Mouse (Mus musculus) MEL (cell line): ENCODE measurements at regions not wholly inside any gene's neighbourhood (a gene's known extent, or its start where the extent isn't known, plus 50 kb on each side); places are given as distances from the start of the nearest gene placed in this dataset.

Experiments used
- CTCF ChIP-seq, 3 experiments: IDR thresholded peaks in 2 of 3; conservative IDR thresholded peaks in 1 of 3; 2 replicates each; pipeline ENCODE4 v1.5.1; 2011 to 2012; ENCODE audit warnings: low read length in 3 of 3, low read depth in 2 of 3, mild to moderate bottlenecking in 2 of 3, improper control_type of control experiment in 1 of 3, inconsistent platforms in 1 of 3, mixed read lengths in 1 of 3, moderate library complexity in 1 of 3; ENCODE audit not compliant: control insufficient read depth in 1 of 3, insufficient read depth in 1 of 3, poor library complexity in 1 of 3, severe bottlenecking in 1 of 3
- POLR2A ChIP-seq, 2 experiments: IDR thresholded peaks; 2 replicates each; pipeline ENCODE4 v1.6.1; 2011 to 2012; ENCODE audit warnings: low read length in 2 of 2, mild to moderate bottlenecking in 2 of 2, control low read depth in 1 of 2, improper control_type of control experiment in 1 of 2, low read depth in 1 of 2, moderate library complexity in 1 of 2; ENCODE audit not compliant: control insufficient read depth in 1 of 2, insufficient read depth in 1 of 2, poor library complexity in 1 of 2

GRCm38 (mm10) chr3:39344078-39344477 lies 457.3 kb downstream of the Fat4 start:
- TF ChIP-seq POLR2A (IDR thresholded peaks at IDR 0.05; ENCODE audit: control insufficient read depth in 1 of 2, insufficient read depth in 1 of 2, low read depth in 1 of 2, low read length in 2 of 2, poor library complexity in 1 of 2) (no peak), CTCF (IDR thresholded peaks at IDR 0.05 in 2 of 3, conservative IDR thresholded peaks at IDR 0.05 in 1 of 3; ENCODE audit: control insufficient read depth in 1 of 3, insufficient read depth in 1 of 3, low read depth in 2 of 3, low read length in 3 of 3, poor library complexity in 1 of 3, severe bottlenecking in 1 of 3) (no peak)
